Mouse (Mus musculus) midbrain, embryonic 14.5 days (tissue): Measurements from ENCODE around the gene BC051142. TPM values are rescaled to one million over a fixed set of nuclear protein-coding genes. Genes with fewer than 3 reads are reported as not detected.
A peak's percentile ranks its signal among the peaks of the same experiment; 100 is the strongest.
"Not testable (repeated sequence)": the region's sequence is repeated elsewhere in the genome, so short reads cannot be mapped to it uniquely, and the experiment has no call there.

ENCODE experiments used
- ATAC-seq: fragments of 200-750 bp; cut with Nextera tagmentation; 2 replicates; pipeline ENCODE4 v1.8.0; 2017; ENCODE audit warnings: moderate number of reproducible peaks, moderate library complexity; ENCODE audit not compliant: low FRiP score, low TSS enrichment
- DNase-seq: peaks from one replicate; pipeline ENCODE4 v3.0.0-alpha.2; 2015
- H3K27ac ChIP-seq: fragments of 300-500 bp; sonication (generic); replicated peaks from 2 replicates; pipeline ENCODE4 v1.5.1; 2014; ENCODE audit warnings: mild to moderate bottlenecking, low read depth, low read length, moderate library complexity
- H3K27me3 ChIP-seq: fragments of 300-500 bp; sonication (generic); 2 replicates; pipeline ENCODE4 v1.6.1; 2014; ENCODE audit warnings: low read length, control low read depth, mixed read lengths; ENCODE audit not compliant: control insufficient read depth, insufficient read depth
- H3K36me3 ChIP-seq: fragments of 300-500 bp; sonication (generic); 2 replicates; pipeline ENCODE4 v1.6.1; 2014; ENCODE audit warnings: low read length, control low read depth; ENCODE audit not compliant: control insufficient read depth, insufficient read depth
- H3K4me1 ChIP-seq: fragments of 300-500 bp; sonication (generic); 2 replicates; pipeline ENCODE4 v1.6.1; 2014; ENCODE audit warnings: mild to moderate bottlenecking, antibody characterized with exemption, low read length, control low read depth; ENCODE audit not compliant: control insufficient read depth, insufficient read depth
- H3K4me2 ChIP-seq: fragments of 300-500 bp; sonication (generic); 2 replicates; pipeline ENCODE4 v1.6.1; 2014; ENCODE audit warnings: mild to moderate bottlenecking, low read length, moderate library complexity
- H3K4me3 ChIP-seq: fragments of 300-500 bp; sonication (generic); replicated peaks from 2 replicates; pipeline ENCODE4 v1.5.1; 2014; ENCODE audit warnings: low read depth, low read length
- H3K9ac ChIP-seq: fragments of 300-500 bp; sonication (generic); replicated peaks from 2 replicates; pipeline ENCODE4 v1.6.1; 2014; ENCODE audit warnings: mild to moderate bottlenecking, low read length, moderate library complexity
- H3K9me3 ChIP-seq: fragments of 300-500 bp; sonication (generic); 2 replicates; pipeline ENCODE4 v1.6.1; 2016; ENCODE audit warnings: low read length, control low read depth, mixed read lengths; ENCODE audit not compliant: control insufficient read depth
- WGBS: fragments of 180-500 bp; shearing (Covaris S2); extraction: QIAGEN DNeasy Blood & Tissue Kit; methylation state at CpG from one replicate; pipeline ENCODE4 v1.1.7; 2014; 5-methylcytosine and 5-hydroxymethylcytosine counted together
- polyA plus RNA-seq: library from polyadenylated mRNA; unstranded; fragments of >200 nt; fragmentation: Nextera tagmentation; extraction: Ambion mirVana; gene quantifications from 2 replicates; pipeline ENCODE4 v1.2.1, GENCODE M21; 2014

BC051142 gene
- polyA plus RNA-seq, 1 experiment from 2014 or later = 6.2 TPM

- Histone ChIP-seq H3K4me2 (no peak overlapping the region), H3K27me3 (no peaks in the 10 kb centered on the region), H3K9me3 (no peaks in the 10 kb centered on the region), H3K27ac (no peak overlapping the region), H3K4me1 (no peaks in the 10 kb centered on the region), H3K36me3 (no peaks in the 10 kb centered on the region), H3K4me3 (no peak overlapping the region), H3K9ac (no peak overlapping the region)
- WGBS = 74% methylated on average over 4 of the region's 4 CpGs
- no peak for ATAC-seq
- DNase-seq = no peak
These were observed 38.5 kb downstream of the BC051142 start for GRCm38 (mm10) chr17:34437120-34437519.

DNA sequence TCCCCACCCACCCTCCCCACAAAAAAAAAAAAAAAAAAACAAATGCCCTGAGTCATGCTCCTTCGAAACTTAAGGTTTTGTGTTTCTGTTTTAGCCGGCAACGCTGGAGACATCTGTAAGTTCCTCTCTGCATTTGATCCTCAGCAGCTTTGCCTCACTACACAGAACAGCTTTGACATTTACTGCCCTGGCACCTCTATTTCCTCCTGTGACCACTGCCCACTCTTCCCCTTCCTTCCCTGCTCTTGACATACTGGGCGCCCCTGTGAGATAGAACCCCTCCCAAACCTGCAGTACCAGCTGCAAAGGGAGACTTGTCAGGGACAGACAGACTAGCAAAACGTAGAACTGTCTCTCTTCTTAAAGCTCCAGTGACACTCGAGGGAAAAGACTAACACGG is 39.0 kb downstream of the BC051142 start:
- Histone ChIP-seq H3K9ac (no peak overlapping the region), H3K36me3 (no peaks in the 10 kb centered on the region), H3K4me2 (no peak overlapping the region), H3K27me3 (no peaks in the 10 kb centered on the region), H3K4me3 (no peak overlapping the region), H3K27ac (no peak overlapping the region), H3K9me3 (no peaks in the 10 kb centered on the region), H3K4me1 (no peaks in the 10 kb centered on the region)
- ATAC-seq = no peak
- DNase-seq = no peak
- WGBS = 72% methylated on average over 7 of the region's 7 CpGs

DNA sequence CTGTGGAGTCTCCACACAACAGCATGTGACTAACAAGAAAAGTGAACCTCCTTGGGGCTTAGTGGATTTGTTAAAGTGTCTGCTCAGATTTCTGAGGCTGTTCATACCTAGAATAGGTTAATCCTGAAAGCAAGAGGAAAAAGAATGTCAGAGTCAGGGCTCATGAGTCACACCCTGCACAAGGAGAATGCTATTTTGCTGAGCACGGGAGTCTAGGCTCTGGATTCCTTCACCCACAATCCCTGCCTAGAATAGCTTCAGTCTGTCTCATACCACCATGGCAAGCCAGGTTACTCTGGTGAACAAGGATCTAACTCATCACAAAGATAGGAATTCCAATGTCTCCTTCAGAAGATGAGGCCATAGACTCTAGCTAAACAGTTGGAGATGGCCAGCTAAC is 40.0 kb downstream of the BC051142 start:
- no peak overlapping the region for H3K27ac ChIP-seq
- H3K36me3 ChIP-seq = no peaks in the 10 kb centered on the region
- H3K9ac ChIP-seq = no peak overlapping the region
- H3K4me3 ChIP-seq = no peak overlapping the region
- H3K4me2 ChIP-seq = no peak overlapping the region
- no peaks in the 10 kb centered on the region for H3K27me3 ChIP-seq
- no peaks in the 10 kb centered on the region for H3K9me3 ChIP-seq
- DNase-seq = no peak
- no peaks in the 10 kb centered on the region for H3K4me1 ChIP-seq
- ATAC-seq = no peak
- 56% methylated on average over 1 of the region's 1 CpGs for WGBS

DNA sequence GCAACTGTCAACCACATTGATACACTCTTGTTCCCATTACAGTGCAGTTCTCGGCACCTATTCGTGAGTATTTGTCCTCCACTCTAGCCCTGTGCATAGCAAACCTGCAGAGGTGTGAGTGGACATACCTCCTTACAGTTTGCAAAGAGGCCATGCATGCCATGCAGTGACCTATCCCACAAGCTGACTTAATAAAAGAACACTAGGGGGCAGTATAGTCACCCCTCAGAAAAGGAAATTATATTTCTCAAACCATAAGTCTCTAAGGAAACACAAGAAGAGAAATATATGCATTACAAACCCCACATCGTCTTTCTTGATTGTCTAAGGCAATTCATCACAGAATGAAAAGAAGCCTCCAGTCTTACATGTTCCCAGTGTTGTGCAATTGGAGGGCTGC is 41.2 kb downstream of the BC051142 start:
- H3K4me3 ChIP-seq = no peak overlapping the region
- H3K4me2 ChIP-seq = no peak overlapping the region
- H3K9me3 ChIP-seq = no peaks in the 10 kb centered on the region
- H3K27ac ChIP-seq = no peak overlapping the region
- no peaks in the 10 kb centered on the region for H3K4me1 ChIP-seq
- no peaks in the 10 kb centered on the region for H3K36me3 ChIP-seq
- DNase-seq (peak; percentile 77), ATAC-seq (no peak)
- H3K9ac ChIP-seq = no peak overlapping the region
- no peaks in the 10 kb centered on the region for H3K27me3 ChIP-seq
- 47% methylated on average over 3 of the region's 3 CpGs for WGBS

- ATAC-seq (no peak), DNase-seq (no peak)
- no peaks in the 10 kb centered on the region for H3K4me1 ChIP-seq
- no peak overlapping the region for H3K9ac ChIP-seq
- no peak overlapping the region for H3K4me3 ChIP-seq
- H3K4me2 ChIP-seq = no peak overlapping the region
- H3K27ac ChIP-seq = no peak overlapping the region
- 93% methylated on average over 7 of the region's 7 CpGs for WGBS
- no peaks in the 10 kb centered on the region for H3K27me3 ChIP-seq
- H3K9me3 ChIP-seq = no peaks in the 10 kb centered on the region
- no peaks in the 10 kb centered on the region for H3K36me3 ChIP-seq
These were observed 43.4 kb downstream of the BC051142 start for GRCm38 (mm10) chr17:34441990-34442389.

GRCm38 (mm10) chr17:34448473-34449041 is 49.9 kb downstream of the BC051142 start:
- no peaks in the 10 kb centered on the region for H3K27me3 ChIP-seq
- H3K4me1 ChIP-seq = no peaks in the 10 kb centered on the region
- no peak overlapping the region for H3K4me3 ChIP-seq
- DNase-seq (no peak), ATAC-seq (no peak)
- H3K36me3 ChIP-seq = no peaks in the 10 kb centered on the region
- H3K9me3 ChIP-seq = no peaks in the 10 kb centered on the region
- WGBS = 68% methylated on average over 6 of the region's 6 CpGs
- no peak overlapping the region for H3K4me2 ChIP-seq
- H3K9ac ChIP-seq = no peak overlapping the region
- no peak overlapping the region for H3K27ac ChIP-seq

GRCm38 (mm10) chr17:34457668-34458067 is 59.0 kb downstream of the BC051142 start:
- Histone ChIP-seq H3K4me3 (no peak overlapping the region), H3K9ac (no peak overlapping the region), H3K9me3 (no peaks in the 10 kb centered on the region), H3K27me3 (no peaks in the 10 kb centered on the region), H3K4me1 (no peaks in the 10 kb centered on the region), H3K36me3 (no peaks in the 10 kb centered on the region), H3K4me2 (no peak overlapping the region), H3K27ac (no peak overlapping the region)
- 77% methylated on average over 4 of the region's 4 CpGs for WGBS
- no peak for ATAC-seq
- no peak for DNase-seq

- no peaks in the 10 kb centered on the region for H3K9me3 ChIP-seq
- H3K4me3 ChIP-seq = no peak overlapping the region
- no peaks in the 10 kb centered on the region for H3K27me3 ChIP-seq
- WGBS = 91% methylated on average over 3 of the region's 3 CpGs
- ATAC-seq (no peak), DNase-seq (no peak)
- H3K27ac ChIP-seq = no peak overlapping the region
- no peaks in the 10 kb centered on the region for H3K4me1 ChIP-seq
- H3K4me2 ChIP-seq = no peak overlapping the region
- no peak overlapping the region for H3K9ac ChIP-seq
- H3K36me3 ChIP-seq = no peaks in the 10 kb centered on the region
These were observed 60.6 kb downstream of the BC051142 start for GRCm38 (mm10) chr17:34459255-34459654.

- not testable (repeated sequence) for H3K27ac ChIP-seq, H3K4me2 ChIP-seq, H3K9me3 ChIP-seq, ATAC-seq, DNase-seq, H3K36me3 ChIP-seq, H3K9ac ChIP-seq, H3K4me3 ChIP-seq, H3K4me1 ChIP-seq, H3K27me3 ChIP-seq
These were observed 67.3 kb downstream of the BC051142 start for GRCm38 (mm10) chr17:34465906-34466305.
